Mouse (Mus musculus) right cerebral cortex, postnatal 4 days (tissue): ENCODE results near the gene Ankle2.

Source experiments
- DNase-seq: peaks from one replicate; pipeline ENCODE4 v3.0.0-alpha.2; 2022

The Ankle2 gene

GRCm38 (mm10) chr5:110230780-110231461, at the start of gene Ankle2:
Gene Ankle2 (plus strand): TSS chr5:110231004.
- DNase-seq: peak; percentile 90

DNA sequence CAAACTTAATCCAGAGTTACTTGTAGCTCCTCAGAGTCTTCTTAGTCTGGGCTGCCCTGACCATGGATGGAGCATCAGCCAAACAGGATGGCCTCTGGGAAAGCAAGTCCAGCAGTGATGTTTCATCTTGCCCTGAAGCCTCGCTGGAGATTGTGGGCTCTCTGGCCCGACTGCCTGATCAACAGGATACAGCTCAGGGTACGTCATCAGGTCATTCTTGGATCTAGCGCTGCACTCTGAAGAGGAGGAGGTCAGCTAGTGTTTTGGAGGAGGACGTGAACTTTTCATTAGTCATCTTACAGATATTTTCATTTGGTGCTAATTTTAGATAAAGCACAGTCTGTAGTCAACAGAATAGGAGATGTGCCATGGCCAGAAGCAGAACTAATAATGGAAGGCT, 49.1 kb upstream of the Ankle2 start:
- no peak for DNase-seq

- DNase-seq: no peak
These were observed 27.5 kb upstream of the Ankle2 start for GRCm38 (mm10) chr5:110203164-110203895.

GRCm38 (mm10) chr5:110204777-110205176, 26.0 kb upstream of the Ankle2 start:
- DNase-seq: no peak

- DNase-seq: no peak
These were observed 19.5 kb upstream of the Ankle2 start for GRCm38 (mm10) chr5:110211312-110211711.

DNA sequence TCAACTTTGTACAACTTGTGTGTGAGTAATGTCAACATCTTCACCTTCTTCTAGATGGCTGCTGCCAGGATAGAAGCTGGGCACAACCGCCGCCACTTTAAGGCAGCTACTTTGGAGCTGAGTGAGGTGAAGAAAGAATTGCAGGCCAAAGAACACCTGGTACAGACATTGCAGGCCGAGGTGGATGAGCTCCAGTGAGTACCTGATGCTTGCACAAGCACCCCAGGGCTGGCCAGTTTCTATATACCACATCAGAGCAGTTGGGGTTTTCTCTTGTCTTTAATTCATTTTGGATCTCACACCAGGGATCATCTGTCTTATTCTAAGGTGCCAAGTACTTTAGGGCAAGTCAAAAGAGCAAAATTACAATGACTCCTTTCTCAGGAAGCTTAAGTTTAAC, 14.0 kb upstream of the Ankle2 start:
- DNase-seq: no peak

- no peak for DNase-seq
These were observed 10.5 kb upstream of the Ankle2 start for GRCm38 (mm10) chr5:110220331-110220730.

DNA sequence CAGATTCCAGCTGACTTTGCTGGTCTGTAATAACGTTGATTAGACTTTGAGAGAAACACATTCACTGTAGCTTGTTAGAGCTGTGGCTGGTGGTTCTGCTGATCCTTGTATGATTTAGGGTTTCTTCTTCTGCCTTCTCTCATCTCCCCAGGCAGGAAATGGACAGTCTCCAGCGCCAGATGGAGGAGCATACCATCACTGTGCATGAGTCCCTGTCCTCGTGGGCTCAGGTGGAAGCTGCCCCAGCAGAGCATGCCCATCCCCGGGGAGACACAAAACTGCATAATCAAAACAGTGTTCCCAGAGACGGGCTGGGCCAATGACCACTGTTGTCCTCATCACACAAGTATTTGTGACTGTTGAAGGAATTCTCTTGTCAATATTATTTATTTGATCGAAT, 8.0 kb upstream of the Ankle2 start:
- DNase-seq: no peak

DNA sequence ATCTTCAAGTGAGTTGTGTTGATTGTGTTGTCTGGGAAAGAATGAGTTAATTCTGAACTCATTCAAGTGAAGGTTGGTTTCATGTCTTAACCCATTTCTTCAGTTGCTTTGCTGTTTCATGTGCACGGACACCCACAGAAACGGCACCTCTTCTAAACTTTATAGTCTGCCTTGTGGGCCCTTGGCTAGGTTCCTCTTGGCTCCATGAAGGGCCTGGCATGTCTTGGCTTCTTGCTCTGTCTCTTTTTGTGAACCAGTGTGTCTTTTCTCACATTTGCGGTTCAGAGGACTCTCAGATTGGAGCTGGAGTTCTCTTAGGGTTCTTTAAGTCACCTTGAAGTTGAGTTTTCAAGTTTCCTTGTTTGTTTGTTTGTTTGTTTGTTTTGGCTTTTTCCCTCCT, 5.7 kb upstream of the Ankle2 start:
- no peak for DNase-seq

DNA sequence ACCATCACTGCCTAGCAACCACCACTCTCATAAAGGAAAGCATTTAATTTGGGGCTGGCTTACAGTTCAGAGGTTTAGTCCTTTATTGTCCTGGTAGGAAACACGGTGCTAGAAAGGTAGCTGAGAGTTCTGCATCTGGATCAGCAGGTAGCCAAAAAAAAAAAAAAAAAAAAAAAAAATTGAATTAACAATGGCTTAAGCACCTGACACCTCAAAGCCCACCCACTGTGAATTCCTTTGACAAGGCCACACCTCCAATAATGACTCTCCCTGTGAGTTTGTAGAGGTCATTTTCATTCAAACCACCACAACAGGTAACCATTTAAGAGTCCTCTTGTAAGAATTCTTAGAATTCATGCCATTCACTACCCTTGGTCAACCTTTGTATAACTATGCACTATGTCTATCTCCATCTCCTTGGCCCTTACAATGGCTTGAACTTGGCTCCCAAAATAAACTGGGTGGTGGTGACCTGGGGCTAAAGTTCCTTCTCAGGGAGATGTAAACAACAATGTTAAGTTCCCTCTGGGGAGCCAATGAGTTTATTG, 3.4 kb upstream of the Ankle2 start:
- no peak for DNase-seq

- DNase-seq: peak; percentile 3
These were observed 414 bp upstream of the Ankle2 start for GRCm38 (mm10) chr5:110230401-110230779.

DNA sequence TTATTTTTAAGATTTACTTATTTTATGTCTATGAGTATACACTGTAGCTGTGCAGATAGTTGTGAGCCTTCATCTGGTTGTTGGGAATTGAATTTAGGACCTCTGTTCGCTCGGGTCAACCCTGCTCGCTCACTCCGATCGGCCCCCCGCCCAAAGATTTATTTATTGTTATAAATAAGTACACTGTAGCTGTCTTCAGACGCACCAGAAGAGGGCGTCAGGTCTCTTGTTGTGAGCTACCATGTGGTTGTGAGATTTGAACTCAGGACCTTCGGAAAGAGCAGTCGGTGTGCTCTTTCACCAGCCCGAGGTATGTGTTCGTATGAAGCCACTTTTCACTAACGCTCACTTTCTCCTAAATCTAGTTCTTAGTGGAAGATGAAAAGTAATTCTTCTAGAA, 834 bp downstream of the Ankle2 start:
- peak; percentile 6 for DNase-seq

DNA sequence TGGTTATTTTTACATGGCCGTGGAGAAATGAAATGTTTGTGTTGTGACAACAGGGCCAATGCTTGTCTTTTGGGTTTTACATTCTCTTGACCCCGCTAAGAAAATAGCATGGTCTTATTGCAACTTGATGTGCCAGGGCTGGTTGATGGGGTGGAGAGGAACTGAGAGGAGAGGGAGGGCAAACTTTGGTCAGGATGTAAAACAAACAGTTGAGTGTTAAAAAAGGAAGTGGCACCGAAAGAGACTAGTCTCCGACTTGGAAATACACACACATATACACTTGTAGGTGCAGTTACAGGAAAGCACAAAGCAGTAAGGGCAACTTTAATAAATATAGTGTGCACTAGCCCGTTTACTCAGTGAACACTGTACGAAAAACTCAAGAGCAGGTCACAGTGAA, 1.5 kb downstream of the Ankle2 start:
- DNase-seq: no peak

DNA sequence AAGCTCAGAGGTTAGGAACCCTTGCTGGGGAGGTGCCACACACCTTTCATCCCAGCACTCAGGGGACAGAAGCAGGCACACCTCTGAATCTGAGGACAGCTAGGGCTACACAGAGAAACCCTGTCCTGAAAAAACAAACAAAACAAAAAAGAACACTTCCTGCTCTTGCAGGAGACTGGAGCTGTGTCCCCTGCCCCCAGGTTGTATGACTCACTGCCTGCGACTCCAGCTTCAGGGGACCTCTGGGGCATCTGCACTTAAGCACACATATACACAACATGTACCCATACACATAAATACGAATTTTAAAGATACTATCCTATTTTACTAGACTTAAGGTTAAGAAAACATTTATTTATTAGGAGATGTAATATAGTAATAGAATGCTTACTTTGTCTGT, 13.3 kb downstream of the Ankle2 start:
- DNase-seq: no peak

GRCm38 (mm10) chr5:110266941-110267340, 36.1 kb downstream of the Ankle2 start:
- DNase-seq: no peak

DNA sequence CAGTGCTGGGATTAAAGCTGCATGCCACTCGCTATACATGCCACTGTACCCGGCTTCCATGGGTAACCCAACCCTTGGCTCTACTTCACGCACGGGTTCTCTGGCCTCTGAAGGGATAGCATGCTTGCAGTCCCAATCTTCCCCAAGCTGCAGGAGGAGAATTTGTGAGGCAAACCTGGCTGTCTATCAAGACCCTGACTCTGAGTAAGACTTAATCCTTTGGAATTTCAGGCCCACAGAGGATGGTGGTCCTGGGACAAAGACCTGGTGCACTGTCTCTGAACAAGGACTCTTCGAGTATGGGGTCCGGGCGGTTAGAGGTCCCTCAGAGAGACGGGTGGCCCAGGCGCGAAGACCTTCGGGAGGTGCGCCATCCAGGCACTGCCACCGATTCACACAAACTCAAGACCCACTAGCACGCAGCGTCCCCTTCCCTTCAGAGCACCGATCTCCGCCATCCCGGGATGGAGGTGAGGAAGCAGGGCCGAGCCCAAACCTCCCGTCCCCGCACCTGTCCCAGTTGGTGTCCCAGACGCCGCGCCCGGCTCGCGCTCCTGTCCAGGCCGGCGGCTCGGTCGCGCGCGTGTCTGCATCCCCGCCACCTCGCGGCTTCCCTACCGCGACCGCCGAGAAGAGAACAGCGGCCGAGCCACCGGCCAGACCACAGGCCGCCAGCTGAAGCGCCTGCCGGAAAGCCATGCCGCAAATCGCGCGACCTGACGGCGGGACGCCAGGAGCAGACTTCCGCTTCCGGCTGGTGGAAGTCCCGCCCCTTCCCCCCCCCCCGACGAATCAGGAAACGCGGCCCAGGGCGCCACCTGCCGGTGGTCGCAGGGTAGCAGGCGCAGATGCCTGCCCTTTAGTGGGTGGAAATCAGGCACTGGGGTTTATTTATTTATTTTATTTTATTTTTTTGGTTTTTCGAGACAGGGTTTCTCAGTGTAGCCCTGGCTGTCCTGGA, 38.6 kb downstream of the Ankle2 start, which contains the start of gene Pgam5:
Gene Pgam5 (minus strand): TSS at position 773 of the 961 bp plus-strand sequence.
- DNase-seq: peak; percentile 99

GRCm38 (mm10) chr5:110270242-110270641, 39.4 kb downstream of the Ankle2 start:
- no peak for DNase-seq

DNA sequence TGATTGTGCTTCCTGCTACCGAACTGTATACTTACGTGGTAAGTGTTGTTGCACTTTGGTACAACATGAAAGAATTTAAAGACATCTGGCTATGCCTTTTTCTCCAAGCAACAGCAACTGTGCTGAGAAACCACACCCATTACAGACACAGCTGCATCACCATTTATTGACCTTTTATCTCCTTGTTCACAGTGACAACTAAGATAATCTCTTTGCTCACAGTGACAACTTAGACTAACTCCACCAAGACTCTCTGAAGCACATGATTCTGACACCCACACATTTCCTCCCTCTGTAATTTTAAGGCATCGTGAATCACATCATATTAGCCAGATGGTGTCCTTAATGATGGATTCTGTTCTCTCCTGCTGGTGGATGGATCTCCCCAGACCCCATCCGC, 43.3 kb downstream of the Ankle2 start:
- no peak for DNase-seq

GRCm38 (mm10) chr5:110274846-110275245, 44.0 kb downstream of the Ankle2 start:
- no peak for DNase-seq

DNA sequence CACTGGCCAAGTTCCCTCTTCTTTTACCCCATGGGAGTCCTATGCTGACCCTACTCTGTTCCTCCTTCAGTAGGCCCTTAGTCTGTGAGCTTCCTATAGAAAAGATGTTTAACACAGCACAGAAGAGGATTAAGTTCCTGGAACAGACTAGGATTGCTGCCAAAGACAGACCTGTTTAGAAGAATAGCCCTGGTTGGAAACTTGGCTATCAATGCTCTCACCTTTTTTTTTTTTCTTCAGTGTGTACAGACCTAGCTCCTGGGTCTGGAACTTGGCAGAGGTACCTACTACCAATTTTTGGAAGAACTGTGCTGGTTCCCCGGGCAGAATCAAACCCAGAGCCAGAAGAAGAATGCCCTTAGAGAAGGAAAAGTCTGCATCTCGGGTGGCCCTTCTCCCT, 45.6 kb downstream of the Ankle2 start:
- DNase-seq: no peak

DNA sequence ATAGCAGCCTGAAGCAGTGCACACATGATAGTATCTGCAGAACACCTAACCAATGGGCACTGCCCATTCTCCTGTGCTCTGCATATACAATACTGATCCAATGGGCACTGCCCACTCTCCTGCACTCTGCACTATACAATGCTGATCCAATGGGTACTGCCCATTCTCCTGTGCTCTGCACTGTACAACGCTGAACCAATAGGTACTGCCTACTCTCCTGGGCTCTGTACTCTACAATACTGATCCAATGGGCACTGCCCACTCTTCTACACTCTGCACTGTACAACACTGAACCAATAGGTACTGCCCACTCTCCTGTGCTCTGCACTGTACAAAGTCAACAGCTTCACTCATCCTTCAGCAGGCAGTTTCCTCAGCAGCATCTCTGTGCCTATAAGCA, 46.1 kb downstream of the Ankle2 start:
- no peak for DNase-seq

- no peak for DNase-seq
These were observed 51.2 kb downstream of the Ankle2 start for GRCm38 (mm10) chr5:110281984-110282383.

- peak; percentile 73 for DNase-seq
These were observed 53.7 kb downstream of the Ankle2 start for GRCm38 (mm10) chr5:110284536-110284935.
